Mouse (Mus musculus) layer of hippocampus, adult 18-20 months (tissue): ENCODE data around the gene Slc1a4. TPM values are rescaled to one million over a fixed set of nuclear protein-coding genes. Genes with fewer than 3 reads are reported as not detected.

ENCODE experiments used
- DNase-seq, 2 experiments: peaks; one replicate each; pipeline ENCODE4 v3.0.0; 2022; ENCODE audit warnings: low spot score in 2 of 2
- total RNA-seq, 2 experiments: library from RNA; stranded (reverse); gene quantifications; 2 replicates each; pipeline ENCODE4 v1.2.3; 2021

The Slc1a4 gene
- total RNA-seq, 2 experiments from 2014 or later: 37.1 to 38.7 TPM

DNA sequence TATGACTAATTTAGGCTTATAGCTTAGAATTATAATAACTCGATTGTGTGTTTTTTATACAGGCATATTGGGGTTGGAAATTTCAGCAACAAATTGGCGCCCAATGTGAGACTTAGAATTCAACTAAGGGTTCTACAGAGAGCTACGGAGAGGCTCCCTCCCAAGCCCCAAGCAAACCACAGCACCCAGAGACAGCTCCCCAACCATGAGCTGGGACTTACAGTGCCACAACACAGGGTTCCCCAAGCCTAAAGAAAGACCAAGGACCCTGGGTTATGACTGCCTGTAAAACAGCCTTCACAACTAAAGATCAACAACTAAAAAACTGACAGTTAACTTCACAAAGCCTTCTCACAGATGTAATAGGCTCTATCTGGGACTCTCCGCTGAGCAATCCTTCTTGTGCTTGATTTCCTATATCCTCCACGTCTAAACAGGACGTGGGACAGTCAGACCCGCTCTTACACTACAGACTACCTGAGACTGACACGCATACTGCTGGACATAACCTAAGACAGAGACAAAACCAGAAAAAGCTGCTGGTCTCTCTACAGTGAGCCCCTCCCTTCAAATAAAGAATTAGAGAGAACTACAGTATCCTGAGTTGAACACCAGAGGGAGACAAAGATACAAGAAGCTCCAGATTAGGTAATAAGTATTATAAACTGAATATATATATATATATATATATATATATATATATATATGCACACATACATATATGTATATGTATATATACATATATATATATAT, 69.7 kb downstream of the Slc1a4 start:
- DNase-seq: peak in 1 of 2 experiments; percentile 37

DNA sequence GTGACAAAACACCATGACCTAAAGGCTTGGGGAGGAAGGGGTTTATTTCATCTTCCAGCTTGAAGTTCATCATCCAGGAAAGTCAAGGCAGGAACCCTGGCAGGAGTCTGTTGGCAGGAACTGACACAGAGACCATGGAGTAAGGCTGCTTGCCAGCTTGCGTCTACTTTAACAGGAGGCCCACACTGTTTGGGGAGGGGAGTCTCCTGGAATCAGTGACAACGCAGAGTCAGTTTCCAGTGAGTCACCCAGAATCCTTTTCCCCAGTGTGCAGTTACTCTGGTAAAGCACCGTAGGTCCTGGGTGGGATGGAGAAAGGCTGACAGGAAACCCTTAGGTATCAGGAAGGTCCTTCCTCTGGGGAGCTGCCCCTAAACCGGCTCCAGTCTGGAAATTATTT, 77.7 kb downstream of the Slc1a4 start:
- no peak for DNase-seq

DNA sequence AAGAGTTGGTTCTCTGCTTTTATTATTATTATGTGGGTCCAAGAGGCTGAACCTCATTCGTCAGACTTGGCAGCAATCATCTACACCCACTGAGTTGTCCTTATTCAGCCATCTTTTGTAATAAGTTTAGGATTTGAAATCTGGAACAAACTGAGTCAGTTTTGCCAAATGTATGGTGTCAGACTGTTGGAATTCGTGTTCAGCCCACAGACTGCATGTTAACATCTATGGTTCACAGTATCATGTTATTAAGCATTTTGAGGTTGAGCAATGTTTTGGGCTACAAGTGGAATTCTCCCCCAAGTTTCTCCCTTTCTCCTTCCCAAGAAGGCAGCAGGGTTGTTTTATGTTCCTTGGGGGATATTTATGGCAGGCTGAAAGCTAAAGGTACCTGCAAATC, 79.4 kb downstream of the Slc1a4 start:
- peak in 1 of 2 experiments; percentile 41 for DNase-seq

Other genes starting within 250 kb of the Slc1a4 start
- gene Actr2, start 219.8 kb downstream of the Slc1a4 start, total RNA-seq: 100 to 1,000 TPM; 335 to 358 TPM
- gene Rab1a, start 131.3 kb downstream of the Slc1a4 start, total RNA-seq: 100 to 1,000 TPM; 160 to 172 TPM
- 10 to 100 TPM; 31.3 to 35.2 TPM for gene Cep68, start 83.3 kb downstream of the Slc1a4 start, total RNA-seq
- 10 to 100 TPM; 21.9 to 23.6 TPM for gene Sertad2, start 210.5 kb upstream of the Slc1a4 start, total RNA-seq